Mouse (Mus musculus): ENCODE data around the gene Gm17542. TPM values are rescaled to one million over a fixed set of nuclear protein-coding genes. Genes with fewer than 3 reads are reported as not detected.
A peak's percentile ranks its signal among the peaks of the same experiment; 100 is the strongest.
"Not testable (repeated sequence)": the region's sequence is repeated elsewhere in the genome, so short reads cannot be mapped to it uniquely, and the experiment has no call there.

The Gm17542 gene
- total RNA-seq (2021), result not detected
- long read RNA-seq, experiment 1, result 0 reads
- long read RNA-seq, experiment 2, result 0 reads

GRCm38 (mm10) chr10:58718110-58718509 is at the start of gene Gm17542:
TSS of gene Gm17542 (minus strand) at chr10:58718210.
- DNase-seq, result not testable (repeated sequence)

- DNase-seq, result no peak
Measured at GRCm38 (mm10) chr10:58739779-58740178, 21.8 kb upstream of the Gm17542 start.

GRCm38 (mm10) chr10:58738152-58738551 is 20.1 kb upstream of the Gm17542 start:
- no peak for DNase-seq

DNA sequence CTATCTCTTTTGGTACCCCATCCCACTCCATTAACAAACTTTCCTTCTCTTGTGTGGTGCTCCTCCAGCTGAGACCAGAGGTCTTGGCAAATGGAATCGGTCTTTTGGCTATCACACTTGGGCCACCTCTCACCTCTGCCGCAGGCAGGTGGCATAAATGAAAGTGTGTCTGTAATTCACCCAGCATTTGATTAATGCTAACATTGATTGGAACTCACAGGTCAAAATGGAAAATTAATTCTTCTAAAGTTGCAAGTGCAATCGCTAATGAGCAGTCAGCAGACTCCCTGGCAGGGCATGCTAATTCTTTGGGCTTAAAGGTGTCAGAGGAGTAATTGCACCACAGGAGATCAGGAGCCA is 3.2 kb downstream of the Gm17542 start:
- DNase-seq, result no peak

- peak; percentile 6 for DNase-seq
Measured at GRCm38 (mm10) chr10:58713855-58714788, 3.9 kb downstream of the Gm17542 start.

DNA sequence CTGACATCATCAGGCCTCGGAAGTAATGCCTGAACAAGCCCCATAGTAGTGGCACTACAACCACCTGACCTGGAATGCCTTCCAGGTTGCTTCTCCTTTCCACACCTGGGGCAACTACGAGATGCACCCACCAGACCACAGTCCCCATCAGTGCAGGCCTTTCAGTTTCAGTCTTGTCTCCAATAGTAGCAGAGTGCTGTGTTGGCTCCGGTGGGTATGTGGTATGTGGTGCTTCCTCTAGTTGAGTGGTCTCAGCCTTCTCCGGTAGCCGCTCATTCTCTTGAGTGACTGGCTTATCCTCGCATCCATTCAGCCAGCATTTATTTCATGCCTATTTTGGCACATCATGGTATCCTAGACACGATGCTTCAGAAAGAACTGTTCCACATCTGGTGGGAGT is 4.8 kb downstream of the Gm17542 start:
- DNase-seq, result no peak

- DNase-seq, result peak; percentile 27
Measured at GRCm38 (mm10) chr10:58709021-58709420, 9.0 kb downstream of the Gm17542 start.

DNA sequence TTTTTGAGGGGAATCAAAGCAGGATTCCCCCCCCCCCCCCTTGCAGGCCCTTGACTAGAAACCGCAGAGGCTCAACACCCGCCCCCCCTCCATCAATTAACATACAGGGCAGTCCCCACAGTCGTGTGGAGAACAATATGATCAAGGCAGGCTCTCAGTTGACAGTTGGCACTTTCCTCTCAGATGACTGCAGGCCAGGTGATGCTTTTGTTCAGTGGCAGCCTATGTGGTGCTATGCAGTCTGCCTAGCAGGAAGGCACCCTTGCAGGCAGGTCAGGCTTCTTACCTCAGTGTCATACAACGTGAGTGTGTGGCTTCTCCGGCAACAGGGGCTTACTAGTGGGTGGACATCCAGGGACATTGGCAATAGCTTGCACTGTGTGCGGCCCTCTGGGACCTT is 17.4 kb downstream of the Gm17542 start:
- no peak for DNase-seq

DNA sequence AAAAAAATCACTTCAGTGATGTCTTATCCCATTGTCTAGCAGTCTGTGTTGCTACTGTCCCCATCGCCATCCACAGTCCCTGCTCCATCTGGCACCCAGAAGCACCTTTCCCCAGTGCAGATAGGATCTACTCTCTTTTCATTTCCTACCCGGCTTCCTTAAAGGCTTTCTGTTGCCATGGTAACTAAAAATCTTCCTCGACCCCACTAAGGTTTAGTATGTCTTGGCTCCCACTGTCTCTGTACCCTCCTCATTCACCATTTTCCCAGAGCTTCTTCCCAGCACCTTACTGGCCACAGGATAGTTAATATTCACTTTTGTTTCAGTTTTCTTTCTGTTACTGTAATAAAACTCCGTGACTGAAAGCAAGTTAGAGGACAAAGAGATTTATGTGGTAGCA is 17.9 kb downstream of the Gm17542 start:
- no peak for DNase-seq

DNA sequence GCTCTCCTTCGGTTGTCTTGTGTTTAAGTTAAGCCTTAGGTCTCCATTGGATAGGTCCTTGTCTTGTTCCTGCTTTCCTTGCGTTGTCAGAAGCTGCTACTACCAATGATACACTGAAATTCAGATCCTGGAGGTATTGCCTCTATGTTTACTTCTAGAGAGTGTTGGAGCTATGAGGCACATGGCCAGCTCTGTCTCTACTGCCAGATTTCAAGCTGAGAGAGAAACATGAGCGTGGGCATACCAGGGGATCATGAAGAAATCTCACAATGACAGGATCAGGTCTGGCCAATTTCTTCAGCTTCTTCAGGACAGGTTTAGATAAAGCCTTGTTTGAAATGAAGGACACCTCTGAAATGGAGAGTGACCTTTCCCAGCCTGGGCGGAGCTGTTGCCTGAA is 19.1 kb downstream of the Gm17542 start:
- no peak for DNase-seq

DNA sequence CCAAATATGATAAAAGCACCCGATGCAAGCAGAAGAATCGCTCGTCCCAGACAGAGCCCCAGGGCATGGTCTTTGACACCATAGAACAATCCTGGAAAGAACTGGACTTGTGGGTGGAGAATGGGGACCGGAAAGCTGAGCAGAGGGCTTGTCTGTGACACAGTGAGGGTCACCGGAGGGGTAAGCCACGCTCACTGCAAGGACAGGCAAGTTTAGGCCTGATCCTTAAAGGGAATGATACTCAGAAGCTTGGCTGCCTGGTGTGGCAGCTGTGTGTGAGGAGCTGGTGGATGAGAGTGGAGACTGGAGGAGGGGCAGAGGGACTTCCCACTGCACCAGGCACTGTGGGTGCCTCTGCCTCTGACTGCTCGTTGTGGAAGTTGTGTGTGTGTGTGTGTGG is 27.0 kb downstream of the Gm17542 start:
- DNase-seq, result no peak

- DNase-seq, result no peak
Measured at GRCm38 (mm10) chr10:58679298-58679697, 38.7 kb downstream of the Gm17542 start.

- peak; percentile 91 for DNase-seq
Measured at GRCm38 (mm10) chr10:58675533-58675932, 42.5 kb downstream of the Gm17542 start, which contains the start of gene Edar. TSS of gene Edar (minus strand) at chr10:58675654.

DNA sequence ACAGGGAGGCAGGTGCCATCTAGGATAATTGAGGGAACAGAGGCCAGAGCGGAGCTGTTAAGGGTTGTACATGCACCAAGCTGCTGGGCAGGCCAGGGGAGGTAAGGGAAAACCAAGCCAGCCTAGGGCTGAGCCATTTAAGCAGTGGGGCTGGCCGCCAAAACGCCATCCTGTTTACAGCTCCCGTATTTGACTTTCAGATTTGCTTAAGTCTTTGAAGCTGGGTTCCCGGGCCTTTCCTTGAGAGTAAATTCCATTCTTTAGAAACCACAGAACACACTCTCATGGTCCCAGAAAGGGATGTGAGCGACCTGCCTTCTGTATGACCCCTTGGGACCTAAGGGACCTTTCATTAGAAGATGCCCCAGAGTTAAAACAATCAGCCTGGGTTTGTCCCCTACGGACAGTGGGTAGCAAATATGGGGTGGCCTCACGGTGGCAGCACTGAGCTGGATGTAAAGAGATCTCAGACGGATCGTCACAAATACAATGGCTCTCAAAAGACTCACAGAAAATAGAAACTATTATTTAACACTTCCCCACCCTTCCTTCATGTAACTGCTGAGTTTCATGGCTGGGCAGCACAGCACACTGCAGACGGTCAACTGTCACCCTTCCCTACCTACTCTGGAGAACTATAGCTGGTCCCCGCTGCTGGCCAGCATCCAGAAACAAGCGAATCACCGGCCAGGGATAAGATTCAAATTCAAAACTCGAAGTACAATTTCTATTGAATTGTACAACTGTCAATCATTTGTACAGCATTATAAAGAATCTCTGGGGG is 44.5 kb downstream of the Gm17542 start:
- peak; percentile 88 for DNase-seq

DNA sequence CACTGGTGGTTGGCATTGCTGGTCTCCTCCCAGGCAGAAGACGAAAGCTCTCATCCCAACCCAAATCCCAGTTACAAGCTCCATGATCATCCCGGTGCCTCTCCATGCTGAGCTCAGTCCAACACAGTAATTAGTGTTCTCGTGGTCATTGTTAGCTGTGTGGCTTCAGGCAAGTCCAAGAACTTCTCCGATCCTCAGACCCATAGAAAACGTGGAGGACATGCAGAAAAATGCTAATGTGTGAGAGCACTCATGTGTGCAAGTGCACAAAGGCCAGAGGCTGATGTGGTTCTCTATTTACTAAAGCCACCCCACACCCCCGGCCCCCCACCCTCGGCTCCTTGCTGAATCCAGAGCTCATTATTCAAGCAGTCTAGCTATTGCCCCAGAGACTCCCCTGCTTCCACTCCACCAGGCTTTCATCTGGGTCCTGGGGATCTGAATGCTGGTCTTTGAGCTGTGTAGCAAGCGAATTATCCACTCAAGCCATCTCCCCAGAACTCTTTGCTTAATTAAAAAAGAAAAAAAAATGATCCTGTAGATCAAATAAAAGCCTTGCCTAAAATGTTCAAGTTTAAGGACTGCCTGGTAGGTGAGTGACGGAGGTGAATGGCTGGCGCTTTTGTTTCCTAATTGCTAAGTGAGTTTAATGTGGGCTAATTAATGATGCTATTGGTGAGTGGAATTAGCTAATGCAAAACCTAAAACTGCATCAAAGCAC is 45.3 kb downstream of the Gm17542 start:
- DNase-seq, result no peak

DNA sequence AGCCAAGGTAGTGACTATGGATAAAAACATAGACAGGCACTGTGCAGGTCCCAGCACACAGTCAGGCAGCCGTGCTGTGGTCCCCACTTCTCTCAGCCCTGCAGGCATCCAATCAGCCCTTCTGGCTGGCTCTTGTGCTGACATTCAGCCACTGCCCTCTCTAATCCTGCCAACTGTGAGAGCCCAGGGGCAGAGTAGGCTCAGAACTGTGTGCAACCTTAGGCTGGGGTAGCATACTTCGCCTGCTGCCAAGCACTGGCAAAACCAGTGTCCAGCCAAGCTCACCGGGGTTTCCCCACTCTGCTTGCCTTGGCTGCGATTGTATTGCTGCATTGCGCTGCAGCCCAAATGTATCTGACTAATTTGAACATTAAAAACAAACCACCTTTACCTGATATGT is 54.1 kb downstream of the Gm17542 start:
- peak; percentile 69 for DNase-seq

Other genes with a start within 250 kb of the Gm17542 start
- gene Ccdc138, start 220.3 kb downstream of the Gm17542 start, total RNA-seq (2021), result 1 to 10 TPM; 3.4 to 5.0 TPM
- gene Edar, start 42.6 kb downstream of the Gm17542 start, total RNA-seq (2021), result under 1 TPM; 0.21 to 0.24 TPM
- gene Sh3rf3, start 95.1 kb upstream of the Gm17542 start, total RNA-seq (2021), result 1 to 10 TPM; 1.7 to 2.8 TPM

Data from adrenal gland, postnatal 10 days (tissue).